In genomic region chr2:161215736-161216135, GRCm38 (mm10) we compare ENCODE assay signal across 23 mouse cellular contexts.
"Had no signal": no experiment of that assay in that cellular context is flagged by ENCODE, and none has a peak within 500 bp of the region (broad histone marks: within the 10 kb centered on the region; RNA-seq: fewer than 3 reads in every experiment).

No protein-coding gene starts in this region.

- ATAC-seq: liver, embryonic 12.5 days; midbrain, embryonic 15.5 days had no signal

- H3K9ac ChIP-seq: limb, embryonic 13.5 days; liver, embryonic 12.5 days; liver, embryonic 15.5 days; lung, embryonic 15.5 days; midbrain, embryonic 12.5 days; midbrain, embryonic 15.5 days; neural tube, embryonic 12.5 days; neural tube, embryonic 15.5 days had no signal

- H3K4me3 ChIP-seq: layer of hippocampus, adult 2 months; limb, embryonic 10.5 days; limb, embryonic 13.5 days; liver, embryonic 12.5 days; liver, embryonic 15.5 days; lung, embryonic 15.5 days; megakaryocyte, embryonic 14.5 days; midbrain, embryonic 12.5 days; midbrain, embryonic 15.5 days; neural tube, embryonic 12.5 days; neural tube, embryonic 15.5 days had no signal

- H3K4me1 ChIP-seq: liver, embryonic 12.5 days; liver, embryonic 15.5 days; neural tube, embryonic 12.5 days had no signal

- DNase-seq: kidney, postnatal 25 days; layer of hippocampus, adult 9-11 months; layer of hippocampus, postnatal 36 days; liver; lung, adult 18-20 months; lung, postnatal 10 days; lung, postnatal 36 days; thymus, adult 2 months; thymus, postnatal 14 days; thymus, postnatal 4 days had no signal

- H3K27ac ChIP-seq: kidney, postnatal 0 days; layer of hippocampus, adult 2 months; limb, embryonic 10.5 days; limb, embryonic 13.5 days; liver, embryonic 12.5 days; liver, embryonic 15.5 days; lung, embryonic 15.5 days; midbrain, embryonic 12.5 days; midbrain, embryonic 15.5 days; neural tube, embryonic 12.5 days; neural tube, embryonic 15.5 days; stomach, postnatal 0 days had no signal

- H3K27me3 ChIP-seq: liver, embryonic 12.5 days; liver, embryonic 15.5 days; lung, embryonic 15.5 days; megakaryocyte, embryonic 14.5 days; midbrain, embryonic 15.5 days; neural tube, embryonic 12.5 days; neural tube, embryonic 15.5 days had no signal

- H3K36me3 ChIP-seq: limb, embryonic 10.5 days; limb, embryonic 13.5 days; liver, embryonic 12.5 days; liver, embryonic 15.5 days; lung, embryonic 15.5 days; midbrain, embryonic 12.5 days; midbrain, embryonic 15.5 days; neural tube, embryonic 12.5 days; neural tube, embryonic 15.5 days had no signal

- H3K4me2 ChIP-seq: limb, embryonic 13.5 days; liver, embryonic 12.5 days; liver, embryonic 15.5 days; lung, embryonic 15.5 days; midbrain, embryonic 12.5 days; midbrain, embryonic 15.5 days; neural tube, embryonic 12.5 days; neural tube, embryonic 15.5 days had no signal

- H3K9me3 ChIP-seq: limb, embryonic 10.5 days; limb, embryonic 13.5 days; liver, embryonic 12.5 days; liver, embryonic 15.5 days; lung, embryonic 15.5 days; megakaryocyte, embryonic 14.5 days; midbrain, embryonic 12.5 days; midbrain, embryonic 15.5 days; neural tube, embryonic 12.5 days; neural tube, embryonic 15.5 days had no signal
